Mouse (Mus musculus): ENCODE data around the gene Foxj3. TPM values are rescaled to one million over a fixed set of nuclear protein-coding genes. Genes with fewer than 3 reads are reported as not detected.

Gene Foxj3
- polyA plus RNA-seq, 1 experiment, result 39.4 TPM

DNA sequence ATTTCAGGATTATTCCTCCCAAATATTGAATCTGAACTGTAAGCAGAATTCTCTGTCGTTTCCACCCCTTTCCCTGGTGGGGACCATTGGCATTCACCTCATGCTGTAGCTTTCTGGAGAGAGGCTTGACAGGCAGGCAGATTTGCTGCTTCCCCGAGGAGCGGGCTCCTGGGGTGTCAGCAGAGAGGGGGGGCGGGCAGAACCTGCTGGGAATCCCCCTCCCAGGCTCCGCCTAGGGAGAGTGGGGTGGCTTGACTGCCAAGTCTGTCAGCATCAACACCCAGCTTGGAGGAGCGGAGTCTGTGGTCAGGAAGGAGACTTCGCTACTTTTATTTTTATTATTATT, 133.4 kb downstream of the Foxj3 start:
- DNase-seq (ENCODE audit: extremely low spot score in 1 of 2, low spot score in 1 of 2), result no peak

DNA sequence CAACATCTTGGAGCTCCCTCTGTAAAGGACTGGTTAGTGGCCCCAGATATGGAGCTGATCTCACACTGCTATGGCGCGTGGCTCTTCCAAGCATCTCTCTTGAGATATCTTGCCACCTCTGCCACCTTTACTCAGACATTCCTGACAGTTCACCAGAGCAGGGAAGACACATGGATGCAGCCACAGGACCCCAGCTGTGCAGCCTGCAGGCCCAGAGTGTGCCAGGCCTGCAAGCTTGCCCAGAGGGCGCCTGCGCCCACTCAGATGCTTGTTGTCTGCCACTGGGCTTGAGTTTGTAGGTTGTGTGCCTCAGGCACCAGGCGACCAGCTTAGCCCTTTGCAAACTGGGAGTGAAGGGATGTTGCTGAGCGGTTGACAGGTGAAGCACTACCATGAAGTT, 133.9 kb downstream of the Foxj3 start:
- no peak for DNase-seq (ENCODE audit: extremely low spot score in 1 of 2, low spot score in 1 of 2)

DNA sequence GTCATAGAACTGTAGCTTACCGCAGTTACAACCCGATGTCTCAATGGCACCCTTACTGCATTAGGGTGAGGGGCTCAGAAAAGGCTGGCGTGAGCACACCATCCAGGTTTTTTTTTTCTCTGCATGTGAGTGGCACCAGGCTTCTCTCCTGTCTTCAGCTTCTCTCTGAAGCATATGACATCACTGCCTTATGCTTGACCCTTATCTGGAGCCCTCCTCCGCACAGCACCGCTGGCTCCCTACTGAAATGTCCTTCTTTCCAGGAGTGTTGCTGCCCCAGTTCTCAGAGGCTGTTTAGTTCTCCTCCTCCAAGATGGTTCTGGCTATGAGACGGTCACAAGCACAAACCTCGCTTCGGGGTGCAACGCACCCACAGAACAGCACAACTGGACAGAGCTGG, 134.4 kb downstream of the Foxj3 start:
- no peak for DNase-seq (ENCODE audit: extremely low spot score in 1 of 2, low spot score in 1 of 2)

DNA sequence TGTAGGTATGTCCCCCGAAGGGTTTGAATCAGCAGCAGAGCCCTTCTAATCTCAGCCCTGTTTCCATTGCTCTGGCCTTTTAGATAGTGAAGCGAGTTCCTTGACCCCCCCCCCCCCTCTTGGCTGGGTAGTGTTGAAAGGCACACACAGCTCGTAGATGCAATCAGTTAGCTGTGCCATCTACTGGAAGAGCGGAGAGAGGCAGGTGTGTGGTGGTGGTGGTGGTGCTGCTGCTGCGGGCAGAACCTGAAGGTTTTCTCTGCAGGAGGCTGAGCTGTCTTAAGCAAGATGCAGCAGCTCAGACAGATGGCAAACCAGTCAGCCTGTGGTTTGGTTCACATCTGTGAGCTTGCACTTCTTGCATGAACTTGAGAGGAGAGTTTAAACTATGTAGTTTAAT, 135.9 kb downstream of the Foxj3 start:
- DNase-seq (ENCODE audit: extremely low spot score in 1 of 2, low spot score in 1 of 2), result peak in 1 of 2 experiments; percentile 47

Other genes with a start within 250 kb of the Foxj3 start
- 326 and 332 TPM in 2 replicates for gene Ybx1, start 242.4 kb upstream of the Foxj3 start, polyA plus RNA-seq (2012; rRNA removed)
- gene Ppih, start 216.5 kb upstream of the Foxj3 start, polyA plus RNA-seq (2012; rRNA removed), result 26.7 and 29.3 TPM in 2 replicates
- 17.4 and 17.7 TPM in 2 replicates for gene Ccdc30, start 121.5 kb upstream of the Foxj3 start, polyA plus RNA-seq (2012; rRNA removed)
- gene Ppcs, start 114.6 kb upstream of the Foxj3 start, polyA plus RNA-seq (2012; rRNA removed), result 7.7 and 10.3 TPM in 2 replicates
- 0.80 and 0.88 TPM in 2 replicates for gene Zmynd12, start 114.2 kb upstream of the Foxj3 start, polyA plus RNA-seq (2012; rRNA removed)
- 11.6 and 12.0 TPM in 2 replicates for gene Rimkla, start 44.4 kb upstream of the Foxj3 start, polyA plus RNA-seq (2012; rRNA removed)
- gene Frg2f1, start 2.5 kb downstream of the Foxj3 start, polyA plus RNA-seq (2012; rRNA removed), result 11.0 and 14.2 TPM in 2 replicates
- gene Guca2a, start 100.7 kb downstream of the Foxj3 start, polyA plus RNA-seq (2012; rRNA removed), result not detected in 2 replicates
- gene Guca2b, start 122.0 kb downstream of the Foxj3 start, polyA plus RNA-seq (2012; rRNA removed), result 0.88 and 2.4 TPM in 2 replicates
- 38.3 and 43.8 TPM in 2 replicates for gene Hivep3, start 196.8 kb downstream of the Foxj3 start, polyA plus RNA-seq (2012; rRNA removed)

Data from frontal cortex, adult 2 months (tissue).